Mouse (Mus musculus): ENCODE measurements around the gene Fsip2. TPM values are rescaled to one million over a fixed set of nuclear protein-coding genes. Genes with fewer than 3 reads are reported as not detected.

Gene Fsip2
- total RNA-seq (2023), result not detected in 2 replicates

GRCm38 (mm10) chr2:82943472-82943871 lies at the start of gene Fsip2:
TSS of gene Fsip2 (plus strand) at chr2:82943634.

